Mouse (Mus musculus): ENCODE results near the gene Esyt2.

DNA sequence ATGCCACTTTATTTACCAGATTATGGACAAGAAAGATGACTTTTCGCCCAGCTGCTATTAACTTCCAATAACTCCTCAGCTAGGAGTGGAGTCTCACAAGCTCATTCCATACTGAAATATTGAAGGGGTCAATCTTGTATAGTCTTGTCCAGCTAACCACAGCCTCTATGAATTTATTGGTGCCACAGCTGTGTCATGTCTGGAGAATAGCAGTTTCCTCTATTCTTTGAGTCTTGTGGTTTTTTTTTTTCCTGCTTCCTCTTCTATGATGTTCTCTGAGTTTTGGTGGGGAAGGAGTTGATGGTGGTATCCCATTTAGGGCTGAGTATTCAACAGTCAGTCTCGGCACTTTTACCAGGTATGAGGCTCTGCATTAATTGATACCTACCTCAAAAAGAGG, 154.2 kb downstream of the Esyt2 start:
- TF ChIP-seq POLR2A (IDR thresholded peaks at IDR 0.05; ENCODE audit: borderline replicate concordance, low read depth, low read length) = no peak
- TF ChIP-seq CTCF (IDR thresholded peaks at IDR 0.05; ENCODE audit: low read depth, low read length) = no peak

Data from bone marrow macrophage, adult 2 months (primary cell).